Mouse (Mus musculus): ENCODE data around the gene Snai1.

- TF ChIP-seq CTCF (IDR thresholded peaks at IDR 0.05; ENCODE audit: insufficient read depth, low read depth, low read length) (no peak), POLR2A (IDR thresholded peaks at IDR 0.05; ENCODE audit: insufficient read depth, low read depth, low read length) (no peak)
Measured at GRCm38 (mm10) chr2:167529935-167530513, 8.0 kb upstream of the Snai1 start.

Data from olfactory bulb, adult 2 months (tissue).